Mouse (Mus musculus): Measurements from ENCODE around the gene Aox2.

GRCm38 (mm10) chr1:58422879-58423278 lies 144.8 kb downstream of the Aox2 start:
- TF ChIP-seq EP300 (IDR thresholded peaks at IDR 0.05) (peak; percentile 87), CTCF (IDR thresholded peaks at IDR 0.05) (no peak)

Data from lung, postnatal 0 days (tissue).